Mouse (Mus musculus) B cell, adult 2 months (primary cell): Measurements from ENCODE around the gene Map3k10.
A peak's percentile ranks its signal among the peaks of the same experiment; 100 is the strongest.

Experiments
- DNase-seq, 2 experiments: peaks; one replicate each; pipeline ENCODE4 v3.0.0; 2022

Gene Map3k10

GRCm38 (mm10) chr7:27674522-27675221 lies at the start of gene Map3k10:
Map3k10 (minus strand) TSS chr7:27674598.
- DNase-seq = peak; percentile 95

- DNase-seq = no peak
Observed at GRCm38 (mm10) chr7:27721951-27722350, 47.6 kb upstream of the Map3k10 start.

GRCm38 (mm10) chr7:27710402-27710801 lies 36.0 kb upstream of the Map3k10 start:
- no peak for DNase-seq

GRCm38 (mm10) chr7:27696711-27697110 lies 22.3 kb upstream of the Map3k10 start:
- DNase-seq = no peak

- peak; percentile 64 to 65 for DNase-seq
Observed at GRCm38 (mm10) chr7:27691076-27691475, 16.7 kb upstream of the Map3k10 start.

- peak; percentile 92 to 95 for DNase-seq
Observed at GRCm38 (mm10) chr7:27688815-27689612, 14.6 kb upstream of the Map3k10 start, which contains the start of gene Zfp607b. Zfp607b (plus strand) TSS chr7:27689340.

- no peak for DNase-seq
Observed at GRCm38 (mm10) chr7:27688246-27688788, 13.9 kb upstream of the Map3k10 start.

- no peak for DNase-seq
Observed at GRCm38 (mm10) chr7:27687836-27688235, 13.4 kb upstream of the Map3k10 start.

- DNase-seq = no peak
Observed at GRCm38 (mm10) chr7:27687043-27687442, 12.6 kb upstream of the Map3k10 start.

- DNase-seq = peak; percentile 18 to 30
Observed at GRCm38 (mm10) chr7:27685681-27686080, 11.3 kb upstream of the Map3k10 start.

GRCm38 (mm10) chr7:27685220-27685619 lies 10.8 kb upstream of the Map3k10 start:
- DNase-seq = no peak

- no peak for DNase-seq
Observed at GRCm38 (mm10) chr7:27683218-27683617, 8.8 kb upstream of the Map3k10 start.

GRCm38 (mm10) chr7:27675222-27675612 lies 819 bp upstream of the Map3k10 start:
- DNase-seq = no peak

- DNase-seq = no peak
Observed at GRCm38 (mm10) chr7:27674195-27674521, 240 bp downstream of the Map3k10 start.

GRCm38 (mm10) chr7:27673575-27674131 lies 745 bp downstream of the Map3k10 start:
- DNase-seq = peak in 1 of 2 experiments; percentile 16

- no peak for DNase-seq
Observed at GRCm38 (mm10) chr7:27673064-27673574, 1.3 kb downstream of the Map3k10 start.

GRCm38 (mm10) chr7:27662038-27662437 lies 12.4 kb downstream of the Map3k10 start:
- no peak for DNase-seq

- DNase-seq = no peak
Observed at GRCm38 (mm10) chr7:27658712-27659663, 15.4 kb downstream of the Map3k10 start.

GRCm38 (mm10) chr7:27657824-27658395 lies 16.5 kb downstream of the Map3k10 start:
- no peak for DNase-seq

GRCm38 (mm10) chr7:27656600-27656999 lies 17.8 kb downstream of the Map3k10 start:
- no peak for DNase-seq

GRCm38 (mm10) chr7:27655545-27655944 lies 18.9 kb downstream of the Map3k10 start:
- no peak for DNase-seq
